Mouse (Mus musculus): ENCODE data around the gene Sh3bgrl3. TPM values are rescaled to one million over a fixed set of nuclear protein-coding genes. Genes with fewer than 3 reads are reported as not detected.

Gene Sh3bgrl3
- polyA plus RNA-seq, 1 experiment = 317 TPM

DNA sequence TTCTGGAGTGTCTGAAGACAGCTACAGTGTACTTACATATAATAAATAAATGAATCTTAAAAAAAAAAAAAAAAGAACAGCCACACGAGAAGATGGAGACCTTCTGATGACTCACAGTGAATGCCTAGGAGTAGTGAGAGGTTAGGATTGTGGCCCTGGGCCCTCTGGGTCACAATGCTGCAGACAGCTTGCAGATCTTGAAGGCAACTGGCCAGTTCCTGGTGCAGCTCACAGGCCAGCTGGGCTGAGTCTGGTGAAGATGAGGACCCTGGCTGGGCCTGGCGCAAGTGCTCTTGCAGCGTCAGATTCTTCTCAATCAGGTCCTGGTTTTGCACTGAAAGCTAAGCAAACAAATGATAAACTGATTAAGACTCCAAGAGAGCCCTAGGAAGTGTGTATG is 3.5 kb upstream of the Sh3bgrl3 start:
- TF ChIP-seq POLR2A (IDR thresholded peaks at IDR 0.05; ENCODE audit: low read depth, low read length) (no peak), CTCF (IDR thresholded peaks at IDR 0.05; ENCODE audit: borderline replicate concordance, insufficient read depth, low read length) (no peak)
- H3K4me3 ChIP-seq (ENCODE audit: insufficient read depth, low read length) = no peak overlapping the region
- H3K4me1 ChIP-seq (ENCODE audit: control insufficient read depth, insufficient read depth, low read length) = peaks cover 4% of the 10 kb centered on the region
- H3K27ac ChIP-seq (ENCODE audit: insufficient read depth, low read length) = peak overlapping the region; percentile 62

DNA sequence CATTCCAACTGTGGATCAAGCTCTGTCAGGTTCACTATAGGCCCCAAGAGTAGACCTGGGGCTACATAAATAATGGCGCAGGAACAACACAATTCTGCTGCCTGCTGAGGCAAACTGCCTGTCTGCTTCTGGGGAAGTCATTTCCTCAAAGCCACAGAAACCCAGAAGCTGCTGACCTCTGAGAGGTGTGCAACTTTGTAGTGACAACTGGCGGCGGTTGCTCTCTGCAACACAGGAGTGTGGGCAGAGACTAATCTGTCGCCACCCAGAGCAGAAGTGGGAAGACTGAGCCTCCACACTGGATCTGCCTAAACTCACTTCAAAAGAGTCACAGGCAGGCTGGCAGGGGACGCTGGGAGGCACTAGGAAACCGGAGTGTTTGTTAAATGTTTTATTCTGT is 893 bp upstream of the Sh3bgrl3 start:
- Histone ChIP-seq H3K27ac (ENCODE audit: insufficient read depth, low read length) (no peak overlapping the region), H3K4me3 (ENCODE audit: insufficient read depth, low read length) (no peak overlapping the region), H3K4me1 (ENCODE audit: control insufficient read depth, insufficient read depth, low read length) (peaks cover 2% of the 10 kb centered on the region; the same call in 1 of the 2 replicates)
- TF ChIP-seq POLR2A (IDR thresholded peaks at IDR 0.05; ENCODE audit: low read depth, low read length) = no peak
- TF ChIP-seq CTCF (IDR thresholded peaks at IDR 0.05; ENCODE audit: borderline replicate concordance, insufficient read depth, low read length) = no peak

GRCm38 (mm10) chr4:134128983-134129362 is 384 bp upstream of the Sh3bgrl3 start:
- Histone ChIP-seq H3K4me3 (ENCODE audit: insufficient read depth, low read length) (peak overlapping the region; percentile 62), H3K4me1 (ENCODE audit: control insufficient read depth, insufficient read depth, low read length) (peaks cover 2% of the 10 kb centered on the region; the same call in 1 of the 2 replicates), H3K27ac (ENCODE audit: insufficient read depth, low read length) (no peak overlapping the region)
- TF ChIP-seq POLR2A (IDR thresholded peaks at IDR 0.05; ENCODE audit: low read depth, low read length) (no peak), CTCF (IDR thresholded peaks at IDR 0.05; ENCODE audit: borderline replicate concordance, insufficient read depth, low read length) (no peak)

- Histone ChIP-seq H3K4me3 (ENCODE audit: insufficient read depth, low read length) (peak overlapping the region; percentile 62), H3K4me1 (ENCODE audit: control insufficient read depth, insufficient read depth, low read length) (peaks cover 2% of the 10 kb centered on the region; the same call in 1 of the 2 replicates), H3K27ac (ENCODE audit: insufficient read depth, low read length) (peak overlapping the region; percentile 29; the same call in 1 of the 2 replicates)
- no peak for TF ChIP-seq CTCF (IDR thresholded peaks at IDR 0.05; ENCODE audit: borderline replicate concordance, insufficient read depth, low read length)
- TF ChIP-seq POLR2A (IDR thresholded peaks at IDR 0.05; ENCODE audit: low read depth, low read length) = no peak
Observed at GRCm38 (mm10) chr4:134127793-134128192, 796 bp downstream of the Sh3bgrl3 start.

GRCm38 (mm10) chr4:134127121-134127455 is 1.5 kb downstream of the Sh3bgrl3 start:
- no peak overlapping the region for H3K27ac ChIP-seq (ENCODE audit: insufficient read depth, low read length)
- no peaks in the 10 kb centered on the region for H3K4me1 ChIP-seq (ENCODE audit: control insufficient read depth, insufficient read depth, low read length)
- TF ChIP-seq CTCF (IDR thresholded peaks at IDR 0.05; ENCODE audit: borderline replicate concordance, insufficient read depth, low read length) (no peak), POLR2A (IDR thresholded peaks at IDR 0.05; ENCODE audit: low read depth, low read length) (peak; percentile 39; the same call in 1 of the 2 replicates)
- H3K4me3 ChIP-seq (ENCODE audit: insufficient read depth, low read length) = 0 out of 2 replicates have a peak overlapping the region, but pooled peaks have one; percentile 62

- Histone ChIP-seq H3K27ac (ENCODE audit: insufficient read depth, low read length) (no peak overlapping the region), H3K4me1 (ENCODE audit: control insufficient read depth, insufficient read depth, low read length) (no peaks in the 10 kb centered on the region), H3K4me3 (ENCODE audit: insufficient read depth, low read length) (no peak overlapping the region)
- no peak for TF ChIP-seq CTCF (IDR thresholded peaks at IDR 0.05; ENCODE audit: borderline replicate concordance, insufficient read depth, low read length)
- no peak for TF ChIP-seq POLR2A (IDR thresholded peaks at IDR 0.05; ENCODE audit: low read depth, low read length)
Observed at GRCm38 (mm10) chr4:134126300-134127120, 2.1 kb downstream of the Sh3bgrl3 start.

GRCm38 (mm10) chr4:134125383-134126060 is 3.1 kb downstream of the Sh3bgrl3 start:
- Histone ChIP-seq H3K4me1 (ENCODE audit: control insufficient read depth, insufficient read depth, low read length) (no peaks in the 10 kb centered on the region), H3K27ac (ENCODE audit: insufficient read depth, low read length) (no peak overlapping the region), H3K4me3 (ENCODE audit: insufficient read depth, low read length) (no peak overlapping the region)
- TF ChIP-seq POLR2A (IDR thresholded peaks at IDR 0.05; ENCODE audit: low read depth, low read length) = no peak; the same call in 1 of the 2 replicates
- TF ChIP-seq CTCF (IDR thresholded peaks at IDR 0.05; ENCODE audit: borderline replicate concordance, insufficient read depth, low read length) = no peak

GRCm38 (mm10) chr4:134123680-134124551 is 4.7 kb downstream of the Sh3bgrl3 start:
- peak; percentile 90 for TF ChIP-seq CTCF (IDR thresholded peaks at IDR 0.05; ENCODE audit: borderline replicate concordance, insufficient read depth, low read length)
- TF ChIP-seq POLR2A (IDR thresholded peaks at IDR 0.05; ENCODE audit: low read depth, low read length) = no peak
- Histone ChIP-seq H3K27ac (ENCODE audit: insufficient read depth, low read length) (no peak overlapping the region), H3K4me3 (ENCODE audit: insufficient read depth, low read length) (no peak overlapping the region), H3K4me1 (ENCODE audit: control insufficient read depth, insufficient read depth, low read length) (no peaks in the 10 kb centered on the region)

DNA sequence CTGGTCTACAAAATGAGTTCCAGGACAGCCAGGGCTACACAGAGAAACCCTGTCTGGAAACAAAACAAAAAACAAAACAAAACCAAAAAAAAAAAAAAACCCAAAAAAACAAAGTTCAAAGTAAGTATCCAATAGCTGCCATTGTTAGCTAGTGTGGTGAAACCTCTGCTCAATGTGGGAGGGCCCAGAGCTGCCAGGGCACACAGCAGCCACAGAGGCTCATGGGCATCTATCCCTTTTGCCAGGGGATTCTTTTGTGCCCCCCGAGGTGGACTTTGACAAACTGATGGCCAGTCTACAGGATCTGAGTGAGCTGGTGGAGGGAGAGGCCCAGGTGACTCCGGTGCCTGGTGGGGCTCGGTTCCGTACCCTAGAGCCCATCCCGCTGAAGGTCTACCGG is 5.4 kb downstream of the Sh3bgrl3 start:
- TF ChIP-seq CTCF (IDR thresholded peaks at IDR 0.05; ENCODE audit: borderline replicate concordance, insufficient read depth, low read length) (no peak), POLR2A (IDR thresholded peaks at IDR 0.05; ENCODE audit: low read depth, low read length) (no peak)
- Histone ChIP-seq H3K27ac (ENCODE audit: insufficient read depth, low read length) (no peak overlapping the region), H3K4me1 (ENCODE audit: control insufficient read depth, insufficient read depth, low read length) (no peaks in the 10 kb centered on the region), H3K4me3 (ENCODE audit: insufficient read depth, low read length) (no peak overlapping the region)
